Mouse (Mus musculus) monocyte, adult 5-6 weeks (primary cell): ENCODE measurements around the gene Zfp523. TPM values are rescaled to one million over a fixed set of nuclear protein-coding genes. Genes with fewer than 3 reads are reported as not detected.

ENCODE experiments used
- ATAC-seq: fragments of 153-309, 156-312 bp; replicated peaks from 2 replicates; pipeline ENCODE4 v1.8.0; 2017; ENCODE audit warnings: mild to moderate bottlenecking; ENCODE audit not compliant: low TSS enrichment, insufficient number of reproducible peaks, severe bottlenecking, poor library complexity, low FRiP score
- total RNA-seq: library from RNA; stranded (forward); fragments of 200-1000, 200-491, 200-594 nt; gene quantifications from 3 replicates; pipeline ENCODE4 v1.2.3, GENCODE M21; 2017

The Zfp523 gene
- total RNA-seq: 1.3 to 6.9 TPM (median 5.1 TPM) in 3 replicates

DNA sequence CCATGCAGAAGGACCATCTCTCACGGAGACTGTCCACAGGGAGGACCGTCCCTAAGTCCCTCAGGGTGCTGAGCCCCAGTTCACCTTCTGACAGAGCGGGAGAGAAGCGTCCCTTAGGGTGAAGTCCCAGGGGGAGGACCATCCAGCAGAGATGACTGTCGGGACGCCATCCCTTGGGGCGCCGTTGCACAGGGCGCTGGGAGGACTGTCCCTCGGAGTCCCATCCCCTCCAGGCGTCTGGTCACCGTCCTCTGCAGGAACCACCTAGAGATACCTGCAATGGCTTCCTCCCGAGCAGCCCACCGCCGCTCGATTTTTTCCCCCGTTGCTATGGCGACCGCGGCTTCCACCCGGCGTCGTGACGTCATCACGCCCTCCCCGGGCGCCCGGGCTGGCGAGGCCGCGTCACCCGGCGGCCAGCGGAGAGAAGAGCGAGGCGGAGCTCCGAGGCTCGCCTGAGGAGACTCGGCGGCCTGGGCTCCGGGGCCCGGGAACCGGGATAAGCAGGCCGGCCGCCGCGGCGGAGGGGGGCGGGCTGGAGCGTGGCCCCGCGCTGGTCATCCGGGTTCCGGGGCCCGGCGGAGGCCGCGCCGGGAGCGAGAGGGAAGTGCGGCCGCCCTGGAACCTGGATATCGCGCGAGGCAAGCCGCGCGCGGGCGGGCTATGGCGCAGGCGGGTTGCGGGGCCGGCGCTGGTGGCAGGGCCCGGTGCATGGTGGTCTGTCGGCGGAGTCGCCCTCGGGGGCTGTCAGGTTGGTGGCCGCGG lies at the start of gene Zfp523:
TSS of gene Zfp523 (plus strand) at position 355 of the 765 bp plus-strand sequence.
- peak; percentile 48 for ATAC-seq

- no peak for ATAC-seq
These were observed 47.1 kb upstream of the Zfp523 start for GRCm38 (mm10) chr17:28129796-28130195.

DNA sequence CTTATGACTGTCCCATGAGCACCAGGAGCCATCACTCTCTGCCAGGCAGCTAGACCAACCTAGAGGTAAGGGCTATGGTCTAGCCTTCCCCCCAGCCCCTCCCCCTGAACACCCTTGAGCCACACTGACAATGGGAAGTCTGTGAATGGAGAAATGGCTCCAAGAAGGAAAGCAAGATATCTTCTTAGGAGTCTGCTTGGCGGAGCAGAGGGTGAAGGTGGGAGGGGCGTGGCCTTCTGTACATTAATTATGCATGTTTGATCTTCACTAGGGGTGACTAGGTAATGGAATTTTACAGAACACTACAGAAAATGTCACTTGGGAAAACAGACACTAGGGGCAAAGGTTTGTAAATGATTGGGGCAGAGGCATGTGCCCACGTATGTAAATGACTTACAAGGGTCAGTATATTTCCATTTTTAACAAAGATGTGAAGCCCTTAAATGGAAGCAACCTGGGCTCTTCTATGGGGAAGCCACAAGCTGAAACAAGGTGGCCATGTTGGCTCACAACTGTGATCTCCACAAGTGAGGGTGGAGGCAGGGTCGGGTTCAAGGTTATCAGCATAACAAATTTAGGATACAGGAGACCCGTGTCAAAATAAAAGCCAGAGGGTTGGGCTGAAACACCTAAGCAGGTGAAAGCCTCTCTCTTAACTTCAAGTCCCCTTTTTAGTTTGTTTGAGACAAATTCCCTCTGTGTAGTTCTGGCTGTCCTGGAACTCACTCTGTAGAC lies 46.4 kb upstream of the Zfp523 start:
- no peak for ATAC-seq

DNA sequence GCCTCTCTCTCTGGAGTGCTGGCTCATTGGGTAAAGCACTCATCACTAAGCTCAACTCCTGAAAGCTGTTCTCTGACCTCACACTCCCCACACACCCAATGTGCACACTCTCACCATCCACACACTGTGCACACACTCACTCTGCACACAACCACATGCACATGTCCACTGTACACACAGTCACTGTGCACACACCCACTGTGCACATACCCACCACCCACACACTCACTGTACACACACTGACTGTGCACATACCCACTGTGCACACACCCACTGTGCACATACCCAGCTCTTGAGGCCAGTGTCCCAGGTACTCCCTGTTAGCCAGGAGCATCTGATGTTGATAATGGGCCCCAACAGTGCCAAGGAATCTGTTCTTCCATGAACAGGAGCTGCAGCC lies 45.8 kb upstream of the Zfp523 start:
- no peak for ATAC-seq

DNA sequence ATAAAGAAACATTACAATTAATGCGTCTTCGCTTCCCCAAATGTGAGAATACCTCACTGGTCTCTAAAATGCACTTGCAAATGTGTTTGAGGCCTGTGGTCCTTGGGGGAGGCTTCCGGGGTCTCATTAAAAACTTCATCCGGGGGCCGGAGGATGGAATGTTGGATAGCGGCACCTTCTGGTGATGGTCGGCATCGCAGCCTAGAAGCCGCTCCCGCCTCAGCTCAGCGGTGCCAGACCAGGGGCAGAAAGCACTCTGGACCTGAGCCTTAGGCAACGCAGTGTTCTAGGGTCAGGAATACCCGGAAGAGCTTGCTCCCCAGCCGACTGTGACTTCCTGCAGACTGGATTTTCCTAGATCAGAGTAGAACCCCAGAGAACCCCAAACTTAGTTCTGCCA lies 43.7 kb upstream of the Zfp523 start:
- peak; percentile 65 for ATAC-seq

- ATAC-seq: no peak
These were observed 41.4 kb upstream of the Zfp523 start for GRCm38 (mm10) chr17:28135496-28135895.

DNA sequence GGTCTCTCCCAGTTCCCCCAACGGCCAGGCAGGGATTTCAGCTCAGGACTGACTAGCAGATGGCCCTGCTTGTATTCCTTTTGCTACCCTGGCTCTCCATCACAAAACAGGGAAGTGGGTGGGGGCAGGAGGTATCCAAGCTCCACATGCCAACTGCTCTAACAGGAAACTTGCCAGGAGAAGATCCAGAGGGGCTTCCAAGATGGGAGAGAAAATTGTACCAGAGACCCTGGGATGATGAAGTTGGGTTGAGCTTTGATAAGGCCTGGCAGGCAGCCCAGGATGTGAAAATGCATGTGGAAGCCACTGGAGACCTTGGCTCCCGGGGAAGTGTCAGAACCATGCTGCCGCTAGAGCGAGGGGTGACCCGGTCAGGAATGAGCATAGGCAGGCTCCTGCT lies 40.7 kb upstream of the Zfp523 start:
- no peak for ATAC-seq

GRCm38 (mm10) chr17:28138013-28138412 lies 38.9 kb upstream of the Zfp523 start:
- no peak for ATAC-seq

DNA sequence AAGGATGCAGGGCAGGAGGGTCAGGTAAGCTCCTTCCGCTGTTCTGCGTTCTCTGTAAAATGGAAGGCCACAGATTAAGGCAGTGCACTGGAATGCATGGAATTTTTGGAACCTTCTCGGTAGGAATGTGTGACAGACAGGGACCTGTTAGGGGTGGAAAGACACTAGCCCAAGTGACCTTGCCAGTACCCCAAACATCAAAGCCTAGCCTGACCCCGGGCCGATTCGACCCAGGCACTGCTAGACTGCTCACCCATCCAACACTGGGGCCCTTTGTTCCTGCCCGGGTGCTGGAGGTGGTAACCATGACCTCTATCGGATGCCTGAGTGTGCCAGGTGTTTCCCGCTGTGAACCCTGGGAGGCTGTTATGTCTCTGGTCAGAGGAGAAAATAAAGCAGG lies 38.2 kb upstream of the Zfp523 start:
- ATAC-seq: no peak

GRCm38 (mm10) chr17:28140431-28141204 lies 36.3 kb upstream of the Zfp523 start:
- ATAC-seq: no peak

- ATAC-seq: no peak
These were observed 35.7 kb upstream of the Zfp523 start for GRCm38 (mm10) chr17:28141205-28141650.

DNA sequence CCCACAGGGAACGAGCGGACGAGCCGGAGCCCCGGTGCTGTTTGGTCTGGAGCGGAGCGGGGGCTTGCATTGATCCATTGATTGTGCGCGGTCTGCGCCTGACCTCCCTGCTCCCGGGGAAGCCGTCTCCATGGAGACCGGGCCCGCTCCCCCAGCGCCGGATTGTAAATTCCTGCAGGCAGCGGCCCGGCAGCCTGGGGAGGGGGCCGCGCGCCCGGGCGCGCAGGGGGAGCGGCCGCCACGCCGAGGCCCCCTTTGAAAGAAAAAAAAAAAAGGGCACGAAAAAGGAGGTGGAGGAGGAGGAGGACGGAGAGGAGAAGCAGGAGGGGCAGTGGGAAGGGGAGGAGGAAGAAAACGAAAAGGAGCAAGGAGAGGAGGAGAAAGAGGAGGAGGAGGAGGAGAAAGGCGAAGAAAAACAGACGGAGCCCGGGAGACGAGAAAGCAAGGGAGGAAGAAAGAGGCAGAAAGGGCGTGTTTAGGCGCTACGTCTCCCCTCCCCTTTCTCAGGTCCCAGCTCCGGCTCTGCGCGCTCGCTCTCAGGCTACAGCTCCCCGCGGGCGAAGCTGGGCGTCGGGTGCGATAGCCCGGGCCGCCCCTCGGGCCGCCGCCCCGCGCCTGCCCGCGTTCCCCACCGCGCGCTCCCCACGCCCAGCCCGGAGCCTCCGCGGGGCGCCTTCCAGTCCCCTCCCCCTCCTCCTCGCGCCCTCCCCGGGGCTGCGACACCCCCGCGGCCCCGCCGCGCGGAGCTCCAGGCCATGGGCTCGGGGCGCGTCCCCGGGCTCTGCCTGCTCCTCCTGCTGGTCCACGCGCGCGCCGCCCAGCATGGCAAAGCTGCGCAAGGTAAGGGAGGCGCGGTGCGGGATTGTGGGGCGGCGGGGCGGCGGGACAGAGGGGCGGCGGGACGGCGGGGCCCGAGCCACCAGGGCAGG lies 34.9 kb upstream of the Zfp523 start, which contains the start of gene Scube3:
TSS of gene Scube3 (plus strand) at position 371 of the 929 bp plus-strand sequence.
- ATAC-seq: no peak

DNA sequence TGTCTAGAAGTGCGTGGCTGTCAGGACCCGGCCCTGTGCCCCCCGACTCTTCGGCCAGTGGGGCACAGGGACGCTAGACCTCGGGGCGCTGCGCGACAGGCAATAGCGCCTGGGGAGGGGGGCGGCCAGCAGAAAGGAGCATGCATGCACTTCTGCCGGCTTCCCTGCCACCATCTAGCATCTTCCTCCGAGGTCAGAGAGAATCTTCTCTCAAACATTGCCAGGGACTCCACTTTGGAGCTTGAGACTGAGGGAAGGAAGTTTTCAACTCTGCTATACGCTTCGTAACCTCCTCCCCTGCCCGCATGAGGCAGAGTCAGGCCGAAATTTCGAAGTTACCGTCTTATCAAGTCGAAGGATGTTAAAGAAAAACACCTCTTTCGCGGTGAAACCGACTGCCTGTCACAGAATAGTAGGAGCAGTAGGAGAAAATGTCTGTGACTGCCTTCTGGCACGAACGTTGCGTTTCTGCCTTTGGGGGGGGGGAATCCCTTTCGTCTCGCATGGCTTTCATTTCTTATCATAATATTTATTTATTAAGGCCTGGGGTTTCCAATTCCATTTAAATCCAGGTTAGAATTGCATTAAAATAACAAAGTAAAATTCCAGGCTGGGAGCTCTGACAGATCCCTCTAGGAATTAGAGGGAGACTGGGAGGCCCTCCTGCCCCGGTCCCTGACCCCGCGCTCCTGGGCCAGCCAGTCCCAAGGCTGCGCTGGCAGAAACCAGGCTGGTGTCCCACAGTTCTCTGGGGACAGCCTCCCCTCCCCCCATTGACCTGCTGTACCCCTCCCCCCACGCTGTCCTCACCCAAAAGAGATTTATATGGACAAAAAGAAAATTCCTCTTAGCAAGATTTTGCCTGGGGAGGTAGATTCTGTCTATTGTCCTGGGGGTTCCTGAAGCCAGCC lies 34.0 kb upstream of the Zfp523 start:
- ATAC-seq: no peak

GRCm38 (mm10) chr17:28143751-28144150 lies 33.2 kb upstream of the Zfp523 start:
- no peak for ATAC-seq

GRCm38 (mm10) chr17:28144241-28144640 lies 32.7 kb upstream of the Zfp523 start:
- ATAC-seq: no peak

DNA sequence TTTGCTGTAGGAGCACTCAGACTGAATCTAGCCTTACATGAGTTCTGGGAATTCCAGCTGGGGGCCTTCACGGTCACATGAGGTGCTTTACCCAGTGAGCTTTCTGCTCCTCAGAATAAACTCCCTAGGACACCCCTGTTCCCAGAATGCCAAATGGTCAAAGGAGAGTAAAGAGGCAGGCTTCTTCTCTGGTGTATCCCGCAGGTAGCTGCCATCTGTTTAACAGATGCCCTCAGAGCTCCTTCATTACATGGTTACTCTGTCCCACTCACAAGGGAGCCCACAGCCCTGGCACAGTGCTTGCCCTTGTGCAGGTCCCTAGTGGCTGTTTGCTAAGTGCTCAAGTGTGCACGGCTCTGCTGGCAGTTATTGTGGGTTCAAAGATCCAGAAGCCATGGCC lies 28.6 kb upstream of the Zfp523 start:
- ATAC-seq: no peak

GRCm38 (mm10) chr17:28149734-28150133 lies 27.2 kb upstream of the Zfp523 start:
- ATAC-seq: no peak
